Mouse (Mus musculus): ENCODE results near the gene 2900026A02Rik.

The 2900026A02Rik gene

GRCm38 (mm10) chr5:113041567-113042071 is 179.4 kb downstream of the 2900026A02Rik start:
- in situ Hi-C loops (cut with MboI; ENCODE audit: low pct_unique_long_range_greater_than_20kb in 1 of 2, low sequenced_read_pairs in 2 of 2, unreplicated experiment in 1 of 2): no loop called here

GRCm38 (mm10) chr5:113040776-113041175 is 180.3 kb downstream of the 2900026A02Rik start:
- in situ Hi-C loops (cut with MboI; ENCODE audit: low pct_unique_long_range_greater_than_20kb in 1 of 2, low sequenced_read_pairs in 2 of 2, unreplicated experiment in 1 of 2): no loop called here

- in situ Hi-C loops (cut with MboI; ENCODE audit: low pct_unique_long_range_greater_than_20kb in 1 of 2, low sequenced_read_pairs in 2 of 2, unreplicated experiment in 1 of 2): no loop called here
These were observed 182.4 kb downstream of the 2900026A02Rik start for GRCm38 (mm10) chr5:113038601-113039000.

All from mouse embryonic stem cell (cell line).